Mouse (Mus musculus) liver, postnatal 0 days (tissue): ENCODE data around the gene Kcnip1. TPM values are rescaled to one million over a fixed set of nuclear protein-coding genes. Genes with fewer than 3 reads are reported as not detected.

Experiments used
- ATAC-seq: fragments of 200-750 bp; cut with Nextera tagmentation; 2 replicates; pipeline ENCODE4 v1.8.0; 2017; ENCODE audit warnings: mild to moderate bottlenecking, moderate library complexity
- DNase-seq: peaks from one replicate; pipeline ENCODE4 v3.0.0-alpha.2; 2016
- H3K27ac ChIP-seq: fragments of 300-500 bp; sonication (generic); 2 replicates; pipeline ENCODE4 v1.5.1; 2014; ENCODE audit warnings: antibody characterized with exemption, moderate library complexity, mild to moderate bottlenecking, low read depth
- H3K27me3 ChIP-seq: fragments of 300-500 bp; sonication (generic); 2 replicates; pipeline ENCODE4 v1.6.1; 2014; ENCODE audit warnings: low read length, control low read depth, mixed read lengths; ENCODE audit not compliant: insufficient read depth
- H3K36me3 ChIP-seq: fragments of 300-500 bp; sonication (generic); replicated peaks from 2 replicates; pipeline ENCODE4 v1.6.1; 2014; ENCODE audit warnings: mild to moderate bottlenecking, control low read depth, low read length, moderate library complexity, mixed read lengths; ENCODE audit not compliant: insufficient read depth
- H3K4me1 ChIP-seq: fragments of 300-500 bp; sonication (generic); 2 replicates; pipeline ENCODE4 v1.6.1; 2014; ENCODE audit warnings: antibody characterized with exemption, mild to moderate bottlenecking, control low read depth; ENCODE audit not compliant: insufficient read depth
- H3K4me2 ChIP-seq: fragments of 300-500 bp; sonication (generic); 2 replicates; pipeline ENCODE4 v1.6.1; 2014; ENCODE audit warnings: low read depth, mild to moderate bottlenecking, low read length, moderate library complexity, mixed read lengths
- H3K4me3 ChIP-seq: fragments of 300-500 bp; sonication (generic); 2 replicates; pipeline ENCODE4 v1.5.1; 2014; ENCODE audit warnings: low read depth, low read length
- H3K9ac ChIP-seq: fragments of 300-500 bp; sonication (generic); replicated peaks from 2 replicates; pipeline ENCODE4 v1.6.1; 2014; ENCODE audit warnings: mild to moderate bottlenecking, moderate library complexity
- H3K9me3 ChIP-seq: fragments of 300-500 bp; sonication (generic); 2 replicates; pipeline ENCODE4 v1.6.1; 2016; ENCODE audit warnings: mild to moderate bottlenecking, control low read depth, low read length, mixed read lengths
- CTCF ChIP-seq: sonication (generic); IDR thresholded peaks from 2 replicates; pipeline ENCODE4 v1.5.1; 2016; ENCODE audit warnings: antibody characterized with exemption, low read depth
- EP300 ChIP-seq: IDR thresholded peaks from 2 replicates; pipeline ENCODE4 v1.6.1; 2016; ENCODE audit warnings: antibody characterized with exemption, low read depth, mild to moderate bottlenecking
- WGBS: fragments of 180-500 bp; shearing (Covaris S2); extraction: QIAGEN DNeasy Blood & Tissue Kit; methylation state at CpG from one replicate; pipeline ENCODE4 v1.1.7; 2014; ENCODE audit not compliant: insufficient replicate concordance; 5-methylcytosine and 5-hydroxymethylcytosine counted together
- polyA plus RNA-seq: library from polyadenylated mRNA; unstranded; fragments of >200 nt; fragmentation: Nextera tagmentation; extraction: Ambion mirVana; gene quantifications from 2 replicates; pipeline ENCODE4 v1.2.1, GENCODE M21; 2015

Gene Kcnip1
- polyA plus RNA-seq, 1 experiment from 2014 or later, result not detected

DNA sequence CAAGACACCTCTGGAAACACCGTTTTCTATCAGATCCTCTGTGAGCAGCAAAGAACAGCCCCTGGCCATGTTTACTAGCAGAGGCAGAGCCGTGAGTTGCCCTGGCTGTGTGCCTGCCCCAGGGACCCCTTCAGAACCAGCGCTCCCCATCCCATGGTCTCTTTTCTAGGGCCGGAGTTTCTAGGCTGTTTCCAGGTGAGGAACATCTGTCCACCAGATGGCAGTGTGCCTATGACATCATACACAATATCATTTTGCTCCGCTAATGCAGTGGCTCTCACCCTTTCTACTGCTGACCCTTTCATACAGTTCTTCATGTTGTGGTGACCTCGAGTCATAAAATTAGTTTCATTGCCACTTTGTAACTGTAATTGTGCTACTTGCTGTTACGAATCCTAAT, 64.3 kb downstream of the Kcnip1 start:
- no peak for TF ChIP-seq EP300
- TF ChIP-seq CTCF, result peak; percentile 74
- peaks cover 8% of the 10 kb centered on the region for H3K4me1 ChIP-seq
- H3K9ac ChIP-seq, result no peak overlapping the region
- H3K27me3 ChIP-seq, result no peaks in the 10 kb centered on the region
- 28% methylated on average over 7 of the region's 7 CpGs for WGBS
- no peaks in the 10 kb centered on the region for H3K9me3 ChIP-seq
- H3K4me2 ChIP-seq, result no peak overlapping the region
- H3K27ac ChIP-seq, result no peak overlapping the region
- no peak for ATAC-seq
- no peaks in the 10 kb centered on the region for H3K36me3 ChIP-seq
- no peak overlapping the region for H3K4me3 ChIP-seq
- DNase-seq, result peak; percentile 47

DNA sequence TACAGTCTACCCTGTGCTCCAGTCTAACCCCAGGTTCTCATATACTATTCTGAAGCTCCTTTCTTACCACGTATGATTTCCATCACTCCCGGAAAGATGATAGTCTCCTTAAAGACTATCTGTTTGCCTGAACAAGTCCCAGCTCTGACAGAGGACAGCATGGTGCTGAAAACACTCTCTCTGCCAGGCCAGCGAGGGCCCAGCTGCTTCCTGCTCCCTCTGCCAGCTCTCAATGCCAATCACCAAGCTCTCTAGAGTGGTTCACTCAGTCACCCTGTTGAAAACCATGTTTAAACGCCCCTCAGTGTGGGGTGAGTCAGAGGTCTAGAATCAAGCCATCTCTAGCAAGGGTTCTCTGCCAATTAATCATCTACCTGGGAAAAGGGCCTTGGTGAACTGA, 65.1 kb downstream of the Kcnip1 start:
- 59% methylated on average over 4 of the region's 4 CpGs for WGBS
- Histone ChIP-seq H3K4me2 (no peak overlapping the region), H3K36me3 (no peaks in the 10 kb centered on the region), H3K9me3 (no peaks in the 10 kb centered on the region), H3K27ac (no peak overlapping the region), H3K9ac (no peak overlapping the region), H3K4me3 (no peak overlapping the region), H3K4me1 (peaks cover 8% of the 10 kb centered on the region), H3K27me3 (no peaks in the 10 kb centered on the region)
- TF ChIP-seq EP300 (no peak), CTCF (no peak)
- DNase-seq, result no peak
- ATAC-seq, result no peak

DNA sequence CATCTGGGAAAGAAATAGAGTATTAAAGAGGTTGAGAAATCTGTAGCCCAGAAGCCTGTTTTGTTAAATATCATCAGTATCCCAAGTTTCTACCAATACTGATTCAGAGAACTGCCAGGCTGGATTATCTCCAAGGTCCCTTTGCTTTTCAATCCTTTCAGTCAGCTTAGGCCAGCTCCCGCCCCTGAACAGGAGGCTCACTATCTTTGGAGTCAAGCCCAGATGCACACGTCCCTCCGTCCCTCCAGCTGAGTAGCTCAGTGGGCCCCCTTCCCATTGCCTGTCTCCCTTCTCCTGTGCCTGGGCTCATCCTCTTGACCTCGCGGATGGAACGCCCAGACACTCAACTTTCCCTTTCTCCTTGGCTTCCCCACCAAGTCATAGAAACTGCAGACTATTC, 65.6 kb downstream of the Kcnip1 start:
- Histone ChIP-seq H3K27ac (no peak overlapping the region), H3K27me3 (no peaks in the 10 kb centered on the region), H3K4me3 (no peak overlapping the region), H3K4me2 (no peak overlapping the region), H3K36me3 (no peaks in the 10 kb centered on the region), H3K4me1 (peaks cover 6% of the 10 kb centered on the region), H3K9ac (no peak overlapping the region), H3K9me3 (no peaks in the 10 kb centered on the region)
- DNase-seq (no peak), ATAC-seq (no peak)
- TF ChIP-seq EP300 (no peak), CTCF (no peak)
- WGBS, result 69% methylated on average over 6 of the region's 6 CpGs

DNA sequence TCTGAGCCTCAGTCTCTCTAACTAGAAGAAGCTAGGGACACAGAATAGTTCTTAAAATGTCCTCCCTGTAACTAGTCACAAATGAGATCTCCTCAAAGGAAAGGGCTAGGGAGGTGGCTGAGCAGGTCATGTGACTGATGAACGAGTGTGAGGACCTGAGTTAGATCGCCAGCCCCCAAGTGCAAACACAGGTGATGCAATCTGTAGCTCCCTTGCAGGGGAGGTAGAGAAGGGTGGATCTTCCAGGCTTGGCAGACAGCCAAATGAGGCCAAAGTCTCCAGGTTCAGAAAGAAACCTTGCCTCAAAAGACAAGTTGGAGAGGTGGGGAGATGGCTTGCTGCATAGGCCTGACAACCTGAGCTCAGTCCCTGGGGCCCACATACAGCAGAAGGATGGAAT, 66.4 kb downstream of the Kcnip1 start:
- WGBS, result 32% methylated on average over 2 of the region's 2 CpGs
- no peaks in the 10 kb centered on the region for H3K9me3 ChIP-seq
- H3K27me3 ChIP-seq, result no peaks in the 10 kb centered on the region
- H3K27ac ChIP-seq, result no peak overlapping the region
- TF ChIP-seq CTCF (no peak), EP300 (no peak)
- no peak overlapping the region for H3K4me2 ChIP-seq
- no peak overlapping the region for H3K9ac ChIP-seq
- H3K4me1 ChIP-seq, result peaks cover 2% of the 10 kb centered on the region; the same call in 1 of the 2 replicates
- no peak for ATAC-seq
- no peaks in the 10 kb centered on the region for H3K36me3 ChIP-seq
- H3K4me3 ChIP-seq, result no peak overlapping the region
- DNase-seq, result no peak

GRCm38 (mm10) chr11:33925778-33926177, 67.2 kb downstream of the Kcnip1 start:
- H3K27me3 ChIP-seq, result no peaks in the 10 kb centered on the region
- no peak overlapping the region for H3K4me2 ChIP-seq
- H3K9me3 ChIP-seq, result no peaks in the 10 kb centered on the region
- no peaks in the 10 kb centered on the region for H3K36me3 ChIP-seq
- DNase-seq (no peak), ATAC-seq (no peak)
- 66% methylated on average over 8 of the region's 8 CpGs for WGBS
- peaks cover 2% of the 10 kb centered on the region; the same call in 1 of the 2 replicates for H3K4me1 ChIP-seq
- H3K4me3 ChIP-seq, result no peak overlapping the region
- no peak for TF ChIP-seq CTCF
- H3K27ac ChIP-seq, result no peak overlapping the region
- H3K9ac ChIP-seq, result no peak overlapping the region

- DNase-seq, result no peak
- H3K4me1 ChIP-seq, result peaks cover 2% of the 10 kb centered on the region; the same call in 1 of the 2 replicates
- H3K4me2 ChIP-seq, result no peak overlapping the region
- 65% methylated on average over 3 of the region's 3 CpGs for WGBS
- no peak overlapping the region for H3K4me3 ChIP-seq
- no peak overlapping the region for H3K27ac ChIP-seq
- TF ChIP-seq EP300 (no peak), CTCF (no peak)
- H3K9me3 ChIP-seq, result no peaks in the 10 kb centered on the region
- no peak for ATAC-seq
- no peak overlapping the region for H3K9ac ChIP-seq
- H3K27me3 ChIP-seq, result 0 out of 2 replicates have a peak, but pooled peaks cover 3% of the 10 kb centered on the region
- no peaks in the 10 kb centered on the region for H3K36me3 ChIP-seq
Observed at GRCm38 (mm10) chr11:33923031-33923430, 69.9 kb downstream of the Kcnip1 start.

DNA sequence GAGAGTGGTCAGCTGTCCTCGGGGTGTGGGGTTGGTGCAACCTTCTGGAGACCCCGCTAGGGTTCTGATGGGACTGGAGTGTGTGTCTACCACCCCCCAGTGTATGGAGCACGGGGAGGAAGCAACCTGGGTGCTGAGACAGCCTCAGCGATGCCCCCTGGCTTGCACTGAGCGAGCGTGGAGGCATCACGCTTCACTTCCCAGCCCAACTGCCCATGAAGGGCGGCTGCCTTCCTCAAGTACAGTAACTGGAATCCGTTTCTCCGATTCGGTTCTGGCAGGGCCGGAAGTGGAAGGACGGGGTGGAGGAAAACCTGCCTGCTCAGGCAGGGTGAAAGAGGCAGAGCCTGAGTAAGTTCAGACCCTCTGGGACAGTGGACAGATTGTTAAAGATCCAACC, 71.5 kb downstream of the Kcnip1 start:
- no peak overlapping the region for H3K27ac ChIP-seq
- WGBS, result 75% methylated on average over 13 of the region's 13 CpGs

More for the DNA sequence above, 71.5 kb downstream of the Kcnip1 start:
- TF ChIP-seq EP300 (no peak), CTCF (no peak)
- DNase-seq, result no peak
- Histone ChIP-seq H3K4me3 (no peak overlapping the region), H3K4me1 (no peaks in the 10 kb centered on the region), H3K36me3 (no peaks in the 10 kb centered on the region), H3K9me3 (no peaks in the 10 kb centered on the region), H3K4me2 (no peak overlapping the region), H3K9ac (no peak overlapping the region), H3K27me3 (0 out of 2 replicates have a peak, but pooled peaks cover 3% of the 10 kb centered on the region)
- ATAC-seq, result no peak
